Mouse (Mus musculus) heart, adult 2 months (tissue): ENCODE results near the gene Dcaf11. TPM values are rescaled to one million over a fixed set of nuclear protein-coding genes. Genes with fewer than 3 reads are reported as not detected.

Source experiments
- DNase-seq, 2 experiments: peaks; one replicate each; pipeline ENCODE4 v3.0.0; 2021
- H3K27ac ChIP-seq: fragments of 200-600 bp; 2 replicates; pipeline ENCODE4 v1.8.1; 2022
- H3K27me3 ChIP-seq: fragments of 200-500 bp; 2 replicates; pipeline ENCODE4 v1.6.1; 2012; ENCODE audit warnings: mild to moderate bottlenecking, low read length, inconsistent platforms, mixed read lengths; ENCODE audit not compliant: control insufficient read depth, insufficient read depth
- H3K36me3 ChIP-seq: fragments of 200-500 bp; 2 replicates; pipeline ENCODE4 v1.6.1; 2012; ENCODE audit warnings: low read length, inconsistent platforms; ENCODE audit not compliant: control insufficient read depth, insufficient read depth
- H3K4me1 ChIP-seq: fragments of 200-500 bp; 2 replicates; pipeline ENCODE4 v1.6.1; 2011; ENCODE audit warnings: low read length; ENCODE audit not compliant: control insufficient read depth, insufficient read depth
- H3K4me3 ChIP-seq: fragments of 200-600 bp; 2 replicates; pipeline ENCODE4 v1.8.1; 2022
- H3K79me2 ChIP-seq: fragments of 200-500 bp; replicated peaks from 2 replicates; pipeline ENCODE4 v1.6.1; 2012; ENCODE audit warnings: mild to moderate bottlenecking, inconsistent platforms, low read length, moderate library complexity, mixed read lengths; ENCODE audit not compliant: control insufficient read depth, insufficient read depth
- H3K9ac ChIP-seq: fragments of 200-500 bp; 2 replicates; pipeline ENCODE4 v1.6.1; 2012; ENCODE audit warnings: low read depth, mild to moderate bottlenecking, control low read depth, inconsistent platforms, low read length, mixed read lengths
- CTCF ChIP-seq: fragments of 200-600 bp; IDR thresholded peaks from 2 replicates; pipeline ENCODE4 v1.8.1; 2022; ENCODE audit warnings: antibody characterized with exemption, mild to moderate bottlenecking, moderate library complexity
- EP300 ChIP-seq: fragments of 200-500 bp; IDR thresholded peaks from 2 replicates; pipeline ENCODE4 v1.6.1; 2011; ENCODE audit warnings: low read depth, low read length, control low read depth; ENCODE audit not compliant: insufficient read depth
- POLR2A ChIP-seq: fragments of 200-500 bp; IDR thresholded peaks from 2 replicates; pipeline ENCODE4 v1.6.1; 2011; ENCODE audit warnings: mild to moderate bottlenecking, low read depth, low read length, control low read depth; ENCODE audit not compliant: insufficient read depth
- WGBS: fragments of 180-500 bp; shearing (Covaris S2); methylation state at CpG from one replicate; pipeline ENCODE4 v1.1.7; 2018; 5-methylcytosine and 5-hydroxymethylcytosine counted together
- intact Hi-C: fragments of 180-260 bp; cut with DNase I; formaldehyde crosslinking; loops from one replicate; pipeline ENCODE4 v1.15.1; 2025
- polyA plus RNA-seq: library from polyadenylated mRNA; depleted of rRNA; stranded (reverse); fragments of >200 nt; gene quantifications from 2 replicates; pipeline ENCODE4 v1.2.3, GENCODE M21; 2012
- total RNA-seq, 2 experiments: library from RNA; stranded (reverse); gene quantifications; 2 replicates each; pipeline ENCODE4 v1.2.3; 2021

Dcaf11 gene
- total and polyA plus RNA-seq, 3 experiments: 136 to 160 (median 151) TPM

GRCm38 (mm10) chr14:55589771-55590448, 30.1 kb downstream of the Dcaf11 start:
- peak overlapping the region; percentile 81 for H3K9ac ChIP-seq
- H3K4me3 ChIP-seq: peak overlapping the region; percentile 81
- peaks cover 3% of the 10 kb centered on the region; the same call in 1 of the 2 replicates for H3K79me2 ChIP-seq
- no peak for TF ChIP-seq POLR2A
- no peaks in the 10 kb centered on the region for H3K27me3 ChIP-seq
- 70% methylated on average over 11 of the region's 11 CpGs for WGBS
- peak overlapping the region; percentile 84 for H3K27ac ChIP-seq
- H3K36me3 ChIP-seq: peaks cover 4% of the 10 kb centered on the region; the same call in 1 of the 2 replicates
- no peak for DNase-seq
- intact Hi-C loops: loop anchor here (2.0 kb wide), 1 partner anchor 15 kb away; no protein-coding TSS in a partner anchor
- H3K4me1 ChIP-seq: peaks cover 10% of the 10 kb centered on the region

GRCm38 (mm10) chr14:55590748-55591330, 31.0 kb downstream of the Dcaf11 start, which contains the start of gene Psme2:
Gene Psme2 (minus strand): TSS chr14:55591113.
- H3K4me1 ChIP-seq: peaks cover 7% of the 10 kb centered on the region
- TF ChIP-seq CTCF (no peak), POLR2A (peak; percentile 84)
- peaks cover 3% of the 10 kb centered on the region; the same call in 1 of the 2 replicates for H3K79me2 ChIP-seq
- H3K27ac ChIP-seq: peak within 1 kb of the TSS; percentile 97
- no peaks in the 10 kb centered on the region for H3K27me3 ChIP-seq
- DNase-seq: peak; percentile 93 to 96
- peak within 1 kb of the TSS; percentile 98 for H3K9ac ChIP-seq
- intact Hi-C loops: loop anchor here (2.0 kb wide), 1 partner anchor 14 kb away; no protein-coding TSS in a partner anchor
- H3K36me3 ChIP-seq: peaks cover 4% of the 10 kb centered on the region; the same call in 1 of the 2 replicates
- WGBS: under 1% methylated on average over 22 of the region's 22 CpGs
- H3K4me3 ChIP-seq: peak within 1 kb of the TSS; percentile 81

GRCm38 (mm10) chr14:55591331-55591891, 31.6 kb downstream of the Dcaf11 start, which contains the start of gene Rnf31:
Gene Rnf31 (plus strand): TSS chr14:55591708.
- Histone ChIP-seq H3K27me3 (no peaks in the 10 kb centered on the region), H3K9ac (peak within 1 kb of the TSS; percentile 98), H3K27ac (peak within 1 kb of the TSS; percentile 97), H3K4me3 (peak within 1 kb of the TSS; percentile 81), H3K4me1 (peaks cover 7% of the 10 kb centered on the region), H3K36me3 (peaks cover 4% of the 10 kb centered on the region; the same call in 1 of the 2 replicates), H3K79me2 (peaks cover 3% of the 10 kb centered on the region; the same call in 1 of the 2 replicates)
- intact Hi-C loops: loop anchor here (2.0 kb wide), 1 partner anchor 13 kb away; no protein-coding TSS in a partner anchor
- TF ChIP-seq CTCF (no peak), EP300 (0 out of 2 replicates have a peak, but pooled peaks have one; percentile 51), POLR2A (peak; percentile 69; the same call in 1 of the 2 replicates)
- peak; percentile 91 to 97 for DNase-seq
- WGBS: under 1% methylated on average over 33 of the region's 33 CpGs

- 2% methylated on average over 16 of the region's 16 CpGs for WGBS
- H3K36me3 ChIP-seq: peaks cover 4% of the 10 kb centered on the region; the same call in 1 of the 2 replicates
- DNase-seq: no peak
- peak overlapping the region; percentile 97 for H3K27ac ChIP-seq
- H3K4me3 ChIP-seq: peak overlapping the region; percentile 72
- peaks cover 7% of the 10 kb centered on the region for H3K4me1 ChIP-seq
- no peak for TF ChIP-seq CTCF
- no peak for TF ChIP-seq EP300
- no peak for TF ChIP-seq POLR2A
- intact Hi-C loops: no loop called here
- peak overlapping the region; percentile 98 for H3K9ac ChIP-seq
- H3K79me2 ChIP-seq: peaks cover 3% of the 10 kb centered on the region; the same call in 1 of the 2 replicates
- H3K27me3 ChIP-seq: no peaks in the 10 kb centered on the region
These were observed 32.4 kb downstream of the Dcaf11 start for GRCm38 (mm10) chr14:55592226-55592625.

GRCm38 (mm10) chr14:55596036-55596690, 36.4 kb downstream of the Dcaf11 start:
- intact Hi-C loops: no loop called here
- Histone ChIP-seq H3K4me3 (no peak overlapping the region), H3K36me3 (no peaks in the 10 kb centered on the region; the same call in 1 of the 2 replicates), H3K4me1 (peaks cover 7% of the 10 kb centered on the region), H3K27ac (no peak overlapping the region), H3K79me2 (peaks cover 3% of the 10 kb centered on the region; the same call in 1 of the 2 replicates), H3K27me3 (no peaks in the 10 kb centered on the region), H3K9ac (no peak overlapping the region)
- TF ChIP-seq CTCF: no peak
- TF ChIP-seq EP300: no peak
- TF ChIP-seq POLR2A: no peak
- 70% methylated on average over 13 of the region's 13 CpGs for WGBS
- DNase-seq: no peak
